Mouse (Mus musculus): ENCODE results near the gene Arhgap22. TPM values are rescaled to one million over a fixed set of nuclear protein-coding genes. Genes with fewer than 3 reads are reported as not detected.

Gene Arhgap22
- polyA plus RNA-seq, 1 experiment from 2014 or later, result 4.5 TPM

Other genes starting within 250 kb of the Arhgap22 start
- gene Lrrc18, start 222.6 kb upstream of the Arhgap22 start, polyA plus RNA-seq (2014; fragmentation: Nextera tagmentation; extraction: Ambion mirVana), result 0.39 and 0.45 TPM in 2 replicates
- gene Wdfy4, start 28.5 kb upstream of the Arhgap22 start, polyA plus RNA-seq (2014; fragmentation: Nextera tagmentation; extraction: Ambion mirVana), result 0.19 and 0.30 TPM in 2 replicates
- 12.7 and 15.3 TPM in 2 replicates for gene Mapk8, start 233.1 kb downstream of the Arhgap22 start, polyA plus RNA-seq (2014; fragmentation: Nextera tagmentation; extraction: Ambion mirVana)